Mouse (Mus musculus): Measurements from ENCODE around the gene Arhgap45.

Arhgap45 gene

GRCm38 (mm10) chr10:80015583-80015982 is 870 bp upstream of the Arhgap45 start:
- no peak for DNase-seq (ENCODE audit: low spot score)

- no peak for DNase-seq (ENCODE audit: low spot score)
These were observed 478 bp downstream of the Arhgap45 start for GRCm38 (mm10) chr10:80016931-80017330.

GRCm38 (mm10) chr10:80017361-80017760 is 908 bp downstream of the Arhgap45 start:
- no peak for DNase-seq (ENCODE audit: low spot score)

GRCm38 (mm10) chr10:80017771-80018170 is 1.3 kb downstream of the Arhgap45 start:
- no peak for DNase-seq (ENCODE audit: low spot score)

- DNase-seq (ENCODE audit: low spot score), result peak; percentile 69
These were observed 2.4 kb downstream of the Arhgap45 start for GRCm38 (mm10) chr10:80018739-80019297.

- DNase-seq (ENCODE audit: low spot score), result no peak
These were observed 3.1 kb downstream of the Arhgap45 start for GRCm38 (mm10) chr10:80019471-80020131.

GRCm38 (mm10) chr10:80020191-80020590 is 3.7 kb downstream of the Arhgap45 start:
- DNase-seq (ENCODE audit: low spot score), result no peak

GRCm38 (mm10) chr10:80020603-80021319 is 4.3 kb downstream of the Arhgap45 start:
- DNase-seq (ENCODE audit: low spot score), result no peak

- no peak for DNase-seq (ENCODE audit: low spot score)
These were observed 4.8 kb downstream of the Arhgap45 start for GRCm38 (mm10) chr10:80021320-80021641.

- DNase-seq (ENCODE audit: low spot score), result no peak
These were observed 5.7 kb downstream of the Arhgap45 start for GRCm38 (mm10) chr10:80022164-80022563.

- DNase-seq (ENCODE audit: low spot score), result no peak
These were observed 6.4 kb downstream of the Arhgap45 start for GRCm38 (mm10) chr10:80022806-80023205.

- no peak for DNase-seq (ENCODE audit: low spot score)
These were observed 7.3 kb downstream of the Arhgap45 start for GRCm38 (mm10) chr10:80023758-80024157.

- no peak for DNase-seq (ENCODE audit: low spot score)
These were observed 8.0 kb downstream of the Arhgap45 start for GRCm38 (mm10) chr10:80024229-80025043.

- DNase-seq (ENCODE audit: low spot score), result no peak
These were observed 8.5 kb downstream of the Arhgap45 start for GRCm38 (mm10) chr10:80025044-80025347.

- no peak for DNase-seq (ENCODE audit: low spot score)
These were observed 9.0 kb downstream of the Arhgap45 start for GRCm38 (mm10) chr10:80025463-80025862.

GRCm38 (mm10) chr10:80025889-80026288 is 9.4 kb downstream of the Arhgap45 start:
- DNase-seq (ENCODE audit: low spot score), result no peak

GRCm38 (mm10) chr10:80027681-80028520 is 11.4 kb downstream of the Arhgap45 start:
- no peak for DNase-seq (ENCODE audit: low spot score)

GRCm38 (mm10) chr10:80028521-80028846 is 12.0 kb downstream of the Arhgap45 start:
- no peak for DNase-seq (ENCODE audit: low spot score)

- DNase-seq (ENCODE audit: low spot score), result no peak
These were observed 13.7 kb downstream of the Arhgap45 start for GRCm38 (mm10) chr10:80030191-80030590.

GRCm38 (mm10) chr10:80030736-80031135 is 14.3 kb downstream of the Arhgap45 start:
- DNase-seq (ENCODE audit: low spot score), result no peak

GRCm38 (mm10) chr10:80032799-80033480 is 16.5 kb downstream of the Arhgap45 start:
- DNase-seq (ENCODE audit: low spot score), result peak; percentile 70
